Mouse (Mus musculus): ENCODE measurements around the gene Fam131b. TPM values are rescaled to one million over a fixed set of nuclear protein-coding genes. Genes with fewer than 3 reads are reported as not detected.

Gene Fam131b
- 0.63 and 0.92 TPM in 2 replicates for polyA plus RNA-seq (2012; rRNA removed)

- no peak for DNase-seq (ENCODE audit: low spot score)
Observed at GRCm38 (mm10) chr6:42324482-42325267, at the start of gene Fam131b. TSS of gene Fam131b (minus strand) at chr6:42324643.

- DNase-seq (ENCODE audit: low spot score) = no peak
Observed at GRCm38 (mm10) chr6:42373669-42374430, 49.4 kb upstream of the Fam131b start.

GRCm38 (mm10) chr6:42372816-42373547 lies 48.5 kb upstream of the Fam131b start, which contains the start of gene Epha1:
TSS of gene Epha1 (minus strand) at chr6:42373268.
- DNase-seq (ENCODE audit: low spot score) = no peak

GRCm38 (mm10) chr6:42372421-42372815 lies 48.0 kb upstream of the Fam131b start:
- no peak for DNase-seq (ENCODE audit: low spot score)

- DNase-seq (ENCODE audit: low spot score) = no peak
Observed at GRCm38 (mm10) chr6:42372001-42372400, 47.6 kb upstream of the Fam131b start.

- DNase-seq (ENCODE audit: low spot score) = no peak
Observed at GRCm38 (mm10) chr6:42370630-42371363, 46.4 kb upstream of the Fam131b start.

GRCm38 (mm10) chr6:42369870-42370269 lies 45.4 kb upstream of the Fam131b start:
- DNase-seq (ENCODE audit: low spot score) = no peak

- DNase-seq (ENCODE audit: low spot score) = no peak
Observed at GRCm38 (mm10) chr6:42365215-42365614, 40.8 kb upstream of the Fam131b start.

- no peak for DNase-seq (ENCODE audit: low spot score)
Observed at GRCm38 (mm10) chr6:42364607-42365006, 40.2 kb upstream of the Fam131b start.

GRCm38 (mm10) chr6:42364066-42364465 lies 39.6 kb upstream of the Fam131b start:
- DNase-seq (ENCODE audit: low spot score) = no peak

- DNase-seq (ENCODE audit: low spot score) = no peak
Observed at GRCm38 (mm10) chr6:42362974-42363373, 38.5 kb upstream of the Fam131b start.

- no peak for DNase-seq (ENCODE audit: low spot score)
Observed at GRCm38 (mm10) chr6:42362497-42362896, 38.1 kb upstream of the Fam131b start.

- no peak for DNase-seq (ENCODE audit: low spot score)
Observed at GRCm38 (mm10) chr6:42362074-42362473, 37.6 kb upstream of the Fam131b start.

GRCm38 (mm10) chr6:42361041-42361895 lies 36.8 kb upstream of the Fam131b start:
- DNase-seq (ENCODE audit: low spot score) = no peak

- no peak for DNase-seq (ENCODE audit: low spot score)
Observed at GRCm38 (mm10) chr6:42360231-42360840, 35.9 kb upstream of the Fam131b start.

GRCm38 (mm10) chr6:42359364-42360147 lies 35.1 kb upstream of the Fam131b start:
- DNase-seq (ENCODE audit: low spot score) = no peak

GRCm38 (mm10) chr6:42358901-42359300 lies 34.5 kb upstream of the Fam131b start:
- no peak for DNase-seq (ENCODE audit: low spot score)

- DNase-seq (ENCODE audit: low spot score) = no peak
Observed at GRCm38 (mm10) chr6:42357901-42358300, 33.5 kb upstream of the Fam131b start.

- DNase-seq (ENCODE audit: low spot score) = no peak
Observed at GRCm38 (mm10) chr6:42356913-42357312, 32.5 kb upstream of the Fam131b start.
